Mouse (Mus musculus) lung, postnatal 0 days (tissue): Measurements from ENCODE around the gene Wbp1l.

Experiments
- CTCF ChIP-seq: IDR thresholded peaks from 2 replicates; pipeline ENCODE4 v1.5.1; 2016; ENCODE audit warnings: antibody characterized with exemption, mild to moderate bottlenecking
- EP300 ChIP-seq: IDR thresholded peaks from 2 replicates; pipeline ENCODE4 v1.6.1; 2016; ENCODE audit warnings: antibody characterized with exemption, mild to moderate bottlenecking, control low read depth

DNA sequence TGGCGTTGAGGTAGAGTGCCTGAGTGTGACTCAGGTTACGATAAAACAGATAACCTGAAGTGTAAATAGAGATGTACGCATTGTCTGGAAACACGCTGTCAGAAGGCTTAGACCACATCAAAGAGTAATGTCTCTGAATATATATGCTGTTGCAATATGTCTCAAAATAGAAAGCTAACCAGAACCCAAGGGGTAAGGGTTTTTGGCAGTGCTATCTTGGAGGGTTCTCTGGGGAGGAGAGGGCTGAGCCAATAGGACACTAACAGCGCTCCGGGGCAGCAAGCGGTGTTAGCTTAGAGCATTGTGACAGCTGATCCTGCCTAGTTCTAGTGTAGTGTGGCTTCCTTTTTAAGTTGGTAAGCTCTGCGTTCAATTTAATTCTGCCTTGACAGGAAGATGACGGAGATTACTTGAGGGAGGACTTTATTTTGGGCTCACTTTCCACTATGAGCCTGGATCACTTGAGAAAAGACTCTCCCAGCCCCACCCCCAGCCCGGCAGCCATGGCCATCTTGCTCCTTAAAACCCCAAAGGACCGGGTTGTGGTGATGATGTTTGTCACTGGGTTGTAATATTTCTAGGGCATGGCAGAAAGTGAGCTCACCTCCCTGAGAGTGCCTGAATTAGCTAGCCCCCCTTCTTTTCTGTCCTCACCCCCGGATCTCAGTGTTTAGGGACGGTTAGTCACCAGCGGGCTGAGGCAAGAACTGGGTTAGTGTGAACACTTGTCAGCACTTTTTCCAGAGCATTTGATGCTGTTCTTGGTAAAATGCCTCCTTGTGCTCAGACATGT, 21.3 kb downstream of the Wbp1l start:
- TF ChIP-seq CTCF (no peak), EP300 (no peak)
